Mouse (Mus musculus): ENCODE results near the gene Hoxa6.

Hoxa6 gene

DNA sequence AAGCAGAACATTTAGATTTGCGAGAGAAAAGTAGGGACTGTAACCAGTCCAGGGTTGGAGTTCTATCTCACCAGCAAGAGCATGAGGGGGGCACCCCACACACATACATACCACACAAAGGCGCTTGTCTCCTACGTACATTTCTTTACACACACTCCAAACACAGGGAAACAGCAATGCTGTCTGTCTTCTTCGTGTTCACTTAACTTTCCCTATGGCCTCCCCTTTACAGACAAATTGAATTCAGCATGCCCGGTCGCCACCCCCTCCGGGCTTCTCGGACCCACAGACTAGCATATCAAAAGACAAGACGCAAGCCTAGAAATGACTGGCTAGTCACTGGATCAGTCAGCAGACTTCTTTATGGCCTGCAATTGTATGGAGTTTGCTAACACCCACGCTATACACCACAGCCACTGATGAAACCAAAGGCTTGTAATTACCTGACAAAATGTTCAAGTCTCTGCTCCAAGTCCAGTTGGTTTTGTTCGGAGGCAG lies 28.3 kb downstream of the Hoxa6 start:
- no peak for DNase-seq (ENCODE audit: low read depth, low spot score)

DNA sequence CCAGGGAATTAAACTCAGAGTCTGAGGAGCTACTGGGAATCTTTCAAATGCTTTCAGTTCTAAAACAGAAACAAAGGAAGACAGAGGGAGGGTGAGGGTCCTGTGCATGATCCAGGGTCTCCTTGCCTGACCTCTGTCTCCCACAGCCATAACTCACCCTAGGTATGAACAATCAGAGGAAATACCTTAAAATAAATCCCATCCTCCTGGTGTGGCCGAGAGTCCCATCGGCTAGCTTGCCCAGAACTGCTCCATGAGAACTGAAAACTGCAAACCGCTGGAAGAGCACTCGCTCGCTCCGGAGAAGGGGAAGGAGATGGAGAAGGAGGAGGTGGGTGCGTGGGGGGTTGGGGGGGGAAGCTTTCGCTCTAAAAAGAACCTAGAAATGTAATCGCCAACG lies 28.8 kb downstream of the Hoxa6 start:
- no peak for DNase-seq (ENCODE audit: low read depth, low spot score)

DNA sequence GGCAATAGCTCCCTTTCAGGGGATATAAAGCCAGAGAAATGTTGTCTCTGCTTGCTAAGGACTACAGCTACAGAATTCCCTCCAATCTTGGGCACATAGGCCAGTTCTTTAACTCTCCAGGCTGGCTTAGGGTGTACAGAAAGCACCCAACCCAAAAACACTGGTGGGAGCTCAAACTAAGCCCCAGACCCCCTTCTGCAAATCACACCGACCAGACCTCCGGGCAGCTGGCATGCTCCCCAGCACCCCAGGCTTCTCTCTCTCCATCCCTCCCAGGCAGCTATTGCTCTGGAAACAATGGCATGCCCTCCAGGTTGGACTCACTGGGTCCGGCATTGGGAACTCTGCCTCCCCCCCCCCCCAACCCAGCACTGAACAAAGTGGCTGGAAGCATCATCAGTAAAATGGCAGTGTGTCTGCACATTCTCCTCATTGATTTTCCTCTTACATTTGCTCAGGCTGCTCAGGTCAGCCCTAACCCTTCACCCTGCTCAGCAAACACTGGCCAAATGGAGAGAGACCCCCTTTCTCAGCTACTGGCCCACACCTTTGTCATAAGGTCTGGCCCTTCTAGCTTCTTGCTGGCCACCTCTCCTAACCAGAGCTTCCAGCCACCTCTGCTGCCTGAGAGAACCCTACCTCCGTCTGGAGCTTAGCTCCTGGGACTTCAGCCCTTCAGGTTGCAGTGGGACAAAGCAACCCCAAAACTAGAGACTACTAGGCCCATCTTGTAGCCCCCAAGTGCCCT lies 29.4 kb downstream of the Hoxa6 start:
- no peak for DNase-seq (ENCODE audit: low read depth, low spot score)

DNA sequence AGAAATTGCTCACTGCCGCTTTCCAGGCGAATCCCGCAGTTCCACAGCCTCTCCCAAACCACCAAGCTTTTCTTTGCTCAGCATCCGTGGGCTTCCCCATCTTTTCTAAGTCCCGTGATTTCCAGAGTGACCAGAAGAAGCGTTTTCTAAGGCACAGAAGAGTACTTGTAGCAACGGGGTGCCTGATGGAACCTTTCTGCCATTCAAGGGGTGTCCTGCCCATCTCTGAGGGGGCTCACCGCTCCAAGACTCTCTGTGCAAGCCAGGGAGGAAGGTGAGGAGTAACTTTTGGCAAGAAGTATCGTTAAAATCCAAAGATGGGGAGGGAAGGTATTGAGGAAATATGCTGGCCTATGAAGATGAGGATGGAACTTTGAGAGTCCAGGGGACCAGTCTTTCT lies 30.7 kb downstream of the Hoxa6 start:
- DNase-seq (ENCODE audit: low read depth, low spot score), result no peak

DNA sequence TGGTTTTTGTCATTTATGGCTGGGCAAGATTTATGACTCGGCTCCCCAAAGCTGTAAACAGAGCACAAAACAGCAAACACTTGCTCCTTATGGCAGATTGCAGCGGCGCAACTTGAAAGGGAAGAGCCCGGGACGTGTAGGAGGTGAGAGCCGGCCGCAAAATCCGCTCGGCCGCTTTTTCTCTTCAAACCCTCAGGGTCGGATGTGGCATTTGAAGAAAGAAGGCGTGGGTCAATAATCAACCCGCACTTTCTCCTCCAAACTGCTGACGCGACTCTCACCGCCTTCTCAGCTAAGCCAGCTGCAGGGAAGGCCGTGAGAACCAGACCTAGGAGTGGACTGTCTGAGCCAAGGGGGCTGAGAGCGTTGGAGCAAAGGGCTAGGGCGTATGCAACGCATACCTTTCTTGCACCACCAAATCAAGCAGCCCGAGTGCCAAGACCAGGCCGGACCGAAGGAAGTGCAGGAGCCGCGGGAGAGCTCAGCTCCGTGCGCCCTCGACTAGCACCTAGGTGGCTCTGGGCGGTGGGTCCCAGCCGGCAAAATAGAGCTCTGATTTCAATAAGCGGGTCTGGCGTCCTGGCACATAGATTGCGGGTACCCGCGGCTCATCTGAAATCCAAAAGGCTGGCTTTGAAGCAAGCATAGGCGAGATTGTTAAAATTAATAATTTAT lies 31.3 kb downstream of the Hoxa6 start, which contains the start of gene 5730596B20Rik:
TSS of gene 5730596B20Rik (plus strand) at position 438 of the 675 bp plus-strand sequence.
- no peak for DNase-seq (ENCODE audit: low read depth, low spot score)

DNA sequence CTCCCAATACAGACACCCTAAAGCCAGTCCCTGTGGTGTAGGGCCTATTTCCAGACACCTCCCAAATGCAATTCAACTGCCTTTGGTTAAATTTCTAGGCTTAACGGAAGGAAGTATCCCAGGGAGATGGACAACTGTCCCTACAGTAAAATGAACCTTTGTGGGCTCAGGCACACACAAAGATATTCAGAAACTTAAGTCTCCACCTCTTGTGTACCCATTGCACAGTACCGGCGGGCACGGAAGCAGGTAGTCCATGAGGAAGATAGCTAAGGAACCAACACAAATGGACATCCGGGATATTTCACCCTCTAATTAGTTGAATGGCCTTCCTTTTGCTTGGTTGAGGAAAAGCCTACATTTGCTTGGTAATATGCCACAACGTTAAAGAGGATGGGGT lies 32.1 kb downstream of the Hoxa6 start:
- DNase-seq (ENCODE audit: low read depth, low spot score), result no peak

DNA sequence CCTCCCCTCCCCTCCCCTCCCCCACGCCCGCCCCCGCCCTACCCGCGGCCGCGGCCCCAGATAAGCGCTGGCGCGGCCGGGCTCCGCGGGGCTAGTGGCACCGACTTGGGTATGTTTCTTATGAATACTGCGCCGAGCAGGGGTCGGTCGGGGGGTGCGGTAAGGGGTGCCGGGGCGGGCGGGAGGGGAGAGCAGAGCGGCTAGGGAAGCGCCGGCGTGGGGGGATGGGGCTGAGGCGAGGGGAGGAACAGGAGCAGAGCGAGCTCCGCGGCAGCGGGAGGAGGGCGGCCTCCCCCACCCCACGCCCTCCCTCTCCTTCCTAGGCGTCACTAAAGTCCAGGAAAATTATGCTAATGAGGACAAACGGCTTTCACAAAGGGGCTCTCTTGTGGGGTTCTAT lies 32.7 kb downstream of the Hoxa6 start:
- no peak for DNase-seq (ENCODE audit: low read depth, low spot score)

DNA sequence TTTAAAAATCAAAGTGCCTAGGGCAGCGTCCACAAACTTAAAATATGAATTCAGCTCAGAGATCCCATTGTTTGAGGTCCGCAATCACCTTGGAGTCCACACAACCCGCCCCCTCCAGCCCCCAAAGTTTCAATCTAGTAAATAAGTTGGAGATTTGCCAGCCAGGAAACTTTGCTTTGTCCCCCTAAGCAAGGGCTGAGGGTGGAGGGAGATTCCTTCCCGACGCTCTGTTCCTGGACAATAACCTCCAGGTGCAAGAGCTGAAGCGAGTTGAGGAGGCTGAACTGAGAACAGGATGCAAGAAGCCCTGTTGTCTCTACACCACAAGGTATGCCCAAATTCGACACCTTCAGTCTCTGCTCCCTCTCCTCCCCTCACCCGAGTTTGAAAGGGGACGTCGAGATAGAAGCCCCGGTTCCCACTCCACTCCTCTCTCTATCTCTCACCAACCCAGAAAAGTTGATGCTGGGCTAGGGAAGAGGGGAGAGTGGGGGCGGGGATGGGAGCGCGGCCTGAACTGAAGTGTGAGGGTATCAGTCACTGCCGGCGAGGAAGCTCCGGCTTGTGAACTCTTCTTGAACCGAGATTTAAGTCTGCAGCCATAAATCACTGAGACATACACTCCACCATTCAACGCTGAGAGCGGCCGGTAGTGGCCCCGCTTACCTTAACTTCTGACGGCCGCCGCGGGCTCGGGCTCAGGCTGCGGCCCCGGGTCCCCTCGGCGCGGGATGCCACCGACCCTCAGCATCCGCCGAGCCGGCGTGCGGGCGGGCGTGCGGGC lies 33.4 kb downstream of the Hoxa6 start:
- no peak for DNase-seq (ENCODE audit: low read depth, low spot score)

DNA sequence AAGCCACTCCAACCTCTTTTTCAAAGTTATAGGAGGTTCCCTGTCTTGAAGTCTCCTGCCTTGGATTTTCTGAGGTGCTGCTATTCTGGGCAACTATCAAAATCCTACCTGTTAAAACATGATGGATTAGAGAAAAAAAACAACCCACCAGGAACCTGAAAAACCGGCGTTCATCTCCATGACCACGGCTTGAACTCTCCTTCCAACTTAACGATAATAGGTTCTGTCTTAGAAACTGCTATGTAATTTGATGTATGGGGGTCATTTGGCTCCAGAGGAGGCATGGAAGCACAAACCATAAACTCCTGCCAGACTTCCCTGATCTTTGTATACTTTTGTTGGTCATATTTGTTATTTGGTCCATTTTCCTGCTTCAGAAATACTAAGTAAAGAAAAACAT lies 34.9 kb downstream of the Hoxa6 start:
- DNase-seq (ENCODE audit: low read depth, low spot score), result no peak

DNA sequence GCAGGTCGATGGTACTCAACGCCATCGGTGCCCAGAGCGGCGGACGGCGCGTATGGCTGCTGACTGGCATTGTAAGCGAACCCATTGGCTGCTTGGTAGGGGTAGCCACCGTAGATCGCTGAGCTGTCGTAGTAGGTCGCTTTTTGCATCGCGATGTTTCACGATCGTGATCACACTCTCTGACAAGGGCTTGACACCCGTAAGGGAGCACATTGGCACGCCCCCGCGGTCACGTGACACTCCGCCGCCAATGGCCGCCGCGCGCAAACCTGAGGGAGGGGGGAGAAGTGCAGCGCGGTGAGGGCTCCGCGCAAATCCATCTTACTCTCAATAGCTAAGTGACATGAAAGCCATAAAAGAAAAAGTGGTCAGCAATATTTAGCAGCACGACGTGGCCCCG lies 36.0 kb downstream of the Hoxa6 start:
- DNase-seq (ENCODE audit: low read depth, low spot score), result no peak

DNA sequence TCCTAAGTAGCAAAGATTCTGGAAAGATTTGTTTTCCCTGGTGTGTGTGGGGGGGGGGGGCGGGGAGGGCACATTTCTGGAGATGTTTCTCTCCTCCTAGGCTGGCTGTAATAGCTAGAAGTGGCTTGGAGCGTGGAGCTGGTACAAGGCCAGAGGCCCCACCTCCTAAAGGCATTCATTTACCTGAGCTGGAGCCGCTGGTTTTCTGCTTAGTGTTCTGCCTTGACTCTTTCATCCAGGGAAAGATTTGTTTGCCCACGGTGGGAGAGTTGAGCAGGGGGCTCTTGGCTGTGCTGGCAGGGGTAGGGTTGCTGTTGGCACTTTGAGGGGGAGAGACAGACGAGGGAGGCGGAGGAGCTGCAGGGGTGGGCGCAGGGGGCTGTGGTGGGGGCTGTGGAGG lies 36.6 kb downstream of the Hoxa6 start:
- DNase-seq (ENCODE audit: low read depth, low spot score), result no peak

DNA sequence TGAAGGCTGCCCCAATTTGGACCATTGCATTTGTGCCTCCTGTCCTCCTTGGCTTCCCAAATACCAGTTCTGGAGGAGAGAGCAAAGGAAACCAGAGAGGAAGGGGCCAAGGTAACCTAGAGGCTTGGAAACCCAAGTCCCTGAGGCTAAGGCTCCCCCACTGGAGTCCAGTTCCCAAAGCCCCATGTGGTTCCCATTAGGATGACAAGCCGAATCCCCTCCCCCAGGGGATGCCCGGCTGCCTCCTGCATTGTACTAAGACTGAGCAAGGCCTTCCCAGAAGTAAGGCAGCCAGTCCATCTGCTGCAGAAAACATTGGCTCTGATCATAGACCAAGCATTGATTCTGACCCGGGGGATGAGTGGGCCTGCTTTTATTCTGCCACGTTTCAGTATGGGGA lies 37.2 kb downstream of the Hoxa6 start:
- no peak for DNase-seq (ENCODE audit: low read depth, low spot score)

DNA sequence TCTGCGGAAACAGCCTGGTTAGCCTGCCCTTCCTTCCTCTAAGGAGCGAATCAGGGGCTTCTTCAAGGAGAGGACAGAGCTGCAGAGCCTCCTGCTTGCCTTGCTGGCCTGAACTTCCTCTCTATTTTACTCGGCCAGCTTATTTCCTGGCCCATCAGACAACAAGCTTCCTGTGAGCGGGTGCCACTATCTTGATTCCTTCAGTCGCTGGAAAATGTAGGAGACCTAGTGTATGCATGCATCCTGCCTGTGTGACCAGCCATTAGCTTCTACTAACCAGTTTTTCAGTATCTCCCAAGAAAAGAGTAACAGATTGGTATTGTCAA lies 37.7 kb downstream of the Hoxa6 start:
- no peak for DNase-seq (ENCODE audit: low read depth, low spot score)

DNA sequence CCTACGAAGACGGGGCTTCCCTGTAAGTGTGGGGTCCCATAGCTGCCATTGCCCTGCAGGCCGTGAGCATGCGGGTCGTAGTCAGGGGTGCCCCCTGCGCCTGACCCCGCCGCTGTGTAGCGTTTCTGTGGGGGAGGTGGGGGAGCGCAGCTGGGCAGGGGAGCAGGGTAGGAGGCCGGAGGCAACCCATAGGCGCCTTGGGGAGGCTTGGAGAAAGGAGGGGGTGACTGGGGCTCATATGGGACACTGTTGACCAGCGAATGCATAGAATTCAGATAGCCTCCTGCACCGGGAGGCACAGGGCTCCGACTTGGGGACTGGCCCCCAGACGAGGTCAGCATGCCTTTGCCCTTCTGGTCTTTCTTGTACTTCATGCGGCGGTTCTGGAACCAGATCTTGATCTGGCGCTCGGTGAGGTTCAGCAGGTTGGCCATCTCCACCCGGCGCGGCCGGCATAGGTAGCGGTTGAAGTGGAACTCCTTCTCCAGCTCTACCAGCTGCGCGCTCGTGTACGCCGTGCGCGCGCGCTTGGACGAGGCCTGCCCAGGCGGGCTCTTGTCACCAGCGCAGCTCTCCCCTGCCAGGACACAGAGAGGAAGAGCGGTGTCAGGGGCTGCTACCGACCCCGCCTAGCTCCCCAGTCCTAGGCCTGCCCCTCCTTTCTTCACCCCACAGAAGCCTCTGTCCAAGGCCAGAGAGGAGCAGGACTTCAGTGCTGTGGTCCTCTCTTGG lies 38.2 kb downstream of the Hoxa6 start:
- DNase-seq (ENCODE audit: low read depth, low spot score), result no peak

DNA sequence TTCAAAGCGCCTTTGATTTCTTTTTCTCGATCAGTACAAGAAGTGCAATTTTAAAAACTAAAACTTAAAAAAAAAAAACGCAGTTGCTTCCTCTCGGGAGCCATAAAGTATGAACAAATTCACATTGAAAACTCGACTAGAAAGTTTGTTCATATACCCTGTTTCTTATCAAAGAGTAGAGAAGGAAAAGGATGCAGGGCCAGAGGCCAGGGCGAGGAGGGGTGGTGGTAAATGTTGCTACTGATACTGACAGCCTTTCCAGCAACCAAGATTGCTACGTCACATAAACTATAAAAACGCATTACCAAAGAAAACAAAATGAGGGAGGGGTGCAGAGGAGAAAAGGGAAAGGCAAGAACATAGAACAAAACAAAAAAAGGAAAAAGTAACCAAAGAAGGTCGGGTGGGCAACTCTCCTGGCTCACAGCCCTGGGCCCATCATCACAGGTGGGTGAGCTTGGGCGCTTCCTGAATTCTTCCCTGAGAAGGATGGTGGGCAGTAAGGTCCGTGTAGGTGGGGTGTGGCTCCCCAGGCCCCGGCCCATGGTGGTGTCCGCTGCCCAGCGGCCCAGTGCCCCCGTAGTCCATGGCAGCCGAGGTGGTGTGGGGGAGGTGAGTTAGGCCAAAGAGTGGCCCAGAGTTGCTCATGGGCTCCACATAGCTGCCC lies 38.9 kb downstream of the Hoxa6 start:
- no peak for DNase-seq (ENCODE audit: low read depth, low spot score)

DNA sequence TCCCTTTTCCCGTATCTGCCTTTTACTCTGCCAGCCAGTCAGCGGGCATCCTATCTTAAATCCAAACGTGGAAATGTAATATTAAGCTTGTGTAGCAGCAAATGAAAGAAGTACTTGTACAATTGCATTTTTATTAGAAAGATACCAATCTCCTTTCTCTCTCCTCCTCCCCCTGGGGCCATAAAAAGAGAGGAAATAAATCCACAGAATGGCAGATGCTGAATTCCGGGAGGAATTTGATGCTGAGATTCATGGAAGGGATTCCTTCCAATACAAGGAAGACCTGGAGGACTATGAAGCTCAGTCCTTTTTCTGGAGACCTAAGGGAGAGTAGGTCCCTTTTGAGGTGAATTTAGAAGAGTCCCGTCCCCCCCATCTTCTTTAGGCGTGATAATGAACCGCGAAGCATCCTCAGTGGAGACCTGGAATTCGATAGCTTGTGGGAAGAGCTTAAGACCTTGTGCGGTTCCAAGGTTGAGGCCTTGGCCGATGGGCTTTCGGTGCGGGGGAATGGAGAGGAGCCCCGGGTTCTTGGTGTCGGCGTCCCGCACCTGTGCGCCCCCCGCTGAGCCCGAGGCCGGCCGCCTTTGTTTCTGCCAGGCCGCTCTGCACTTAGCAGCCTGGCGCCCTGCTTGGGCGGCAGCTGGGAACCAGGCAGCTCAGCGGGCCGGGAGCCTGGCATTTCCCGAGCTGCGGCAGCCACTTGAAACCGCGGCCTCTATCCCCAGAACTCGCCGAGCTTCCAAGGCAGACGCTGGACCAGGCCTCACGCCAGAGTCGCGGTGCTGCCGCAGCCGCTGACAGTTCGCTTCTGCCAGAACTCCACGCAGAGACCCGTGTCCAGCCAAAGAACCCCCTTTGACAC lies 40.1 kb downstream of the Hoxa6 start:
- no peak for DNase-seq (ENCODE audit: low read depth, low spot score)

DNA sequence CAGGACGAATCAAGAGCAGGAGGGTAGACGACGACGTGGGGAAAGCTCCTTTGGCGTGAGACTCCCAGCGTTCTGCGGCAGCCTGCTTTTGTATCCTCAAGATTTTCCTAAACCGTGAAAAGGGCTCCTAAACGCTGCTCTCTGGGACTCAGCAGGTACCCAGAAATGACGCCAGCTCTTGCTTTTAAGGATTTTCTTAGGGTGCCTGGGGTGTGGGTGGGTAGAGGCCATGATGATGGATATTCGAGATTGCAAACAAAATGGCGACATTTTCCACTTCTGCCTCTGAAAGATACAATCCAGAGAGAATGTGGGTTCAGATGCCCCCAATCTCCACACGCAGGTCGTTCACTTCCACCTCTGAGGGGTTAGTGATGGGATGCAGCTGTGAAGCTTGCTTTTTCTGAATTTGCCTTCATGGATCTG lies 40.8 kb downstream of the Hoxa6 start:
- DNase-seq (ENCODE audit: low read depth, low spot score), result no peak

DNA sequence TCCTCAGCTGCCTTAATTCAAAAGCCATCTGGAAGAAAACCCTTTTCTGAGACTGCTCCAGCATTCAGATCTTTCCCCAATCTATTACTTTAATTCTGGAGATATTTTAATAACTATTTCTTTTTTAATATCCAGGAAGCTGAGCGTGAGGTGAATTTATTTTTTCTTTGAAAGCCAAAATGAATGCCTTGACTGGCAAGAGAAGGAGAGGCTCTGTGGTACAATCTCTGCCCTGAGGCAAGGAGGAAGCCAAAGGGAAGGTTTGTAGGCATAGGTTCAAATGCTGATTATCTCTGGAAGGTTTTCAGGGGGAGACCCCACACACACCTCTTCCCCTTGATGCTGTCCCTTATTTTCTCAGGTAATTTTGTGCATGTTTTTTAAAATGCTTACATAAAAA lies 41.3 kb downstream of the Hoxa6 start:
- DNase-seq (ENCODE audit: low read depth, low spot score), result no peak

DNA sequence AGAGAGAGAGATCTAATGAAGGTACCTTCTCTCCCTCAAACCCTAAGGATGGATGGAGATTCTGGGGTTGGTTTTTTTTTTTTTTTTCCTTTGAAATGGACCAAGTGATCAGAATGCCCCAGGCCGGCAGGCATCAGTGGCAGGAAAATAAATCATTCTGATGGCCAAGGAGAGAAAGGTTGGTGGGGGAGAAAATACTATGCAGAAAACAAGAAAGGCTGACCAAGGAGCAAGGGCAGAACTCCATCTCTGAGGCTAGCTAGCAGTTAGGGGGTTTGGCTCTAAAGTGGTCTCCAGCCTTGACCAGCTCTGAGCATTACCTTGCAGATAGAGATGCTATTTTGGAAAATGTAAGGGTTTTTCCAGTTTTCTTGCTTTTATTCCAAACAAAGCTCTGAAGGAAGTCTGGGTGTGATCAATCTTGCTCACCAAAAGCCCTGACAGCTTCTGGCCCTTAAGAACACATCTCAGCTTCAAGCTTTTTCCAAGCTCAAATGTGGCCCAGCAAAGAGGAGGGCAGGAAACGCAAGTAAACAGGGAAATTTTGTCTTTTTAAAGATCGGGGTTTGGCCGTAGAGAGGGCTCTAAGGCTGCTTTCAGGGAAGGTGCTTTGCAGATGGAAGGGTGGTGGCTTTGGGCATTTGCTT lies 42.0 kb downstream of the Hoxa6 start:
- DNase-seq (ENCODE audit: low read depth, low spot score), result no peak
